Mouse (Mus musculus): ENCODE data around the gene Sel1l.

Sel1l gene

GRCm38 (mm10) chr12:91786355-91786754 lies 62.6 kb downstream of the Sel1l start:
- in situ Hi-C loops (cut with MboI; ENCODE audit: unreplicated experiment in 2 of 2) = loop anchor here (5.0 to 25.0 kb wide), 3 partner anchors 139 to 374 kb away; no protein-coding TSS in a partner anchor

DNA sequence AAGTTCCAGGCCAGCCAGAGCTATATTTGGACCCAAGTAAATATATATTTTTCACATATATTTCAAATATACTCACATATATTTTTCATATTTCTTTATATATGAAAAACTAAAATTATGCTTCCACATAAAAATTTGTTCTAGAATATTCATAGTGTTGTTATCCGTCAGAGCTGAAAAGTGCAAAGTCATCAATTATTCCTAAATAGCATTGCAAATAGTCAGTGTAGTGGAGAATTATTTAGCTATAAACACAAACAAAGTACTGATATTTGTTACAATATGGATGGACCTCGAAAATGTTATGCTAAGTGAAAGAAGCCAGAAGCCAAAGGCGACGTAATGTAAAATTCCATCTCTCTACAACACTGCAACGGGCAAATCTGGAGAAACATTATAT lies 67.5 kb downstream of the Sel1l start:
- in situ Hi-C loops (cut with MboI; ENCODE audit: unreplicated experiment in 2 of 2) = loop anchor here in 1 of 2 experiments (25.0 kb wide), 1 partner anchor 369 kb away; no protein-coding TSS in a partner anchor

DNA sequence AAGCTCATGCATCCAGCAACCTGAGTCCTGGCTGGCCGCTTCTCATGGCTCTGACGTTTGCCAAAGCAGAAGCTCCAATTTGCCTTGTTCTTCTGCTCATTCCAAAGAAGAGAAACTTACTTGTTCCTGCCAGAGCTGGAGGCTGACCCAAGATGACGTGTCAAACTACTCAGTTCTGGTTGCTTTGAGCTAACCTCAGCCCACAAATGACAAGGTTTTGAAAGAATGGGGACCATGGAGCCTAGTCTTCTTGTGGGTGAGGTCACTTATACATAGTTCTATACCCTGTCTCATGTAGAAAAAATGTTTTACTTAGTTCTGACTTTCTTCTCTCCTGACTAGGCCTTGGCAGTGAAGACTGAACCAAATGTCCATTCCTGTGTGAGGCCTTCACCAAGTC lies 68.4 kb downstream of the Sel1l start:
- in situ Hi-C loops (cut with MboI; ENCODE audit: unreplicated experiment in 2 of 2) = loop anchor here in 1 of 2 experiments (25.0 kb wide), 1 partner anchor 368 kb away; no protein-coding TSS in a partner anchor

DNA sequence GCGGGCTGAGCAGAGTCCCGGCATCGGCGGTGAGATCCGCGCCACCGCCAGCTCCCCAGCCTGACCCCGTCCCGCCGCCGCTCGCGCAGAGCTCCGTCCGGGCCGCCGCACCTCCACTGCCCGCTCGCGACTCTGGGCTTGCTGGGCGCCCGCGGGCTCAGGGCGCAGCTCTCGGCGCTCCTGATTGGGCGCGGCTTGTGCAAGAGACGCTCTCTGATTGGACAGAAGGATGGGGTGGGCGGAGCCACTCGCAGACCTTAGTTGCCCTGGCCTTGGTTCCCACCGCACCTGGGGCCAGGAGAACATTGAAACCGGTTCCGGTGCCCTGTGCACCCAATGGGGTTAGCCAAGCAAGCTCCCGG lies 70.0 kb downstream of the Sel1l start:
- in situ Hi-C loops (cut with MboI; ENCODE audit: unreplicated experiment in 2 of 2) = loop anchor here in 1 of 2 experiments (25.0 kb wide), 1 partner anchor 367 kb away; no protein-coding TSS in a partner anchor

DNA sequence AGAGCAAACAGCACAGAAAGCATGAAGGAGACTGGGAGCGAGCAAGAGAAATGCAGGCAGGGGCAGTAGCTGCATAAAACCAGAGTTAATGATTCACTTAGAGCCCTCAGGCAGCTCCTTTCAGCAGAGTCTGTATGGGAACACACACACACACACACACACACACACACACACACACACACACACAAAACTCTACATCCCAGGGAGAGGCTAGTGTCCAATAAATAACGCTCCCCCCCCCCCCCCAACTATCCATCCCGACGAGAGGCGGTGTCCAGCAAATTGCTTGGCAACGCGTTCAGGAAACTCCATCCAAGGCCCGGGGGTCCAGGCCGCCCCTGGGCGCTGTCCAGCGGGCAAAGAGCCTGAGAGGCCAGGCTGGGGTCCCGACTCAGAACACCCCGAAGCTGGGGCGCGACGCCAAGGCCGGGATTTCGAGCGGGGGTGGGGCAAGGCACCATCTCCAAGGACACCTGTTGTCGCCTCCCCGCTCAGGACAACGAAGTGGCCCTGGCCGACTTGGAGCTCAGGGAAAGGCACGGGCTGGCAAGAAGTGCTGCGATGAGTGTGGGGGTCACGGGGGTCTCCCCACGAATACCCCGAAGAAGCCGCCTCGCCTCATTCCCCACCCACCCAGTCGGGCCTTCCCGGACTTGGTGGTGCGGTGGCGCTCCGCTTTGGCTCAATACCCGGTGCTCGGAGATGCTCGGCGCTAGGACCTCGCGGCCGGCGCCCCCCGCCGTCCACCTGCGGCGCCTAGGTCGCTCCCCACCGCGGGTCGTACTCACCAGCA lies 70.5 kb downstream of the Sel1l start:
- in situ Hi-C loops (cut with MboI; ENCODE audit: unreplicated experiment in 2 of 2) = loop anchor here in 1 of 2 experiments (25.0 kb wide), 1 partner anchor 366 kb away; no protein-coding TSS in a partner anchor

- in situ Hi-C loops (cut with MboI; ENCODE audit: unreplicated experiment in 2 of 2) = loop anchor here in 1 of 2 experiments (25.0 kb wide), 1 partner anchor 364 kb away; no protein-coding TSS in a partner anchor
Measured at GRCm38 (mm10) chr12:91776342-91776741, 72.6 kb downstream of the Sel1l start.

GRCm38 (mm10) chr12:91774811-91775284 lies 74.1 kb downstream of the Sel1l start:
- in situ Hi-C loops (cut with MboI; ENCODE audit: unreplicated experiment in 2 of 2) = loop anchor here in 1 of 2 experiments (25.0 kb wide), 2 partner anchors 363 to 1038 kb away; partner anchors contain the start of gene Dio2

GRCm38 (mm10) chr12:91768871-91769270 lies 80.1 kb downstream of the Sel1l start:
- in situ Hi-C loops (cut with MboI; ENCODE audit: unreplicated experiment in 2 of 2) = loop anchor here (10.0 to 25.0 kb wide), 3 partner anchors 174 to 1044 kb away; partner anchors contain the start of genes Dio2 (in 1 of the 2) and Gtf2a1 (in 1 of the 2)

DNA sequence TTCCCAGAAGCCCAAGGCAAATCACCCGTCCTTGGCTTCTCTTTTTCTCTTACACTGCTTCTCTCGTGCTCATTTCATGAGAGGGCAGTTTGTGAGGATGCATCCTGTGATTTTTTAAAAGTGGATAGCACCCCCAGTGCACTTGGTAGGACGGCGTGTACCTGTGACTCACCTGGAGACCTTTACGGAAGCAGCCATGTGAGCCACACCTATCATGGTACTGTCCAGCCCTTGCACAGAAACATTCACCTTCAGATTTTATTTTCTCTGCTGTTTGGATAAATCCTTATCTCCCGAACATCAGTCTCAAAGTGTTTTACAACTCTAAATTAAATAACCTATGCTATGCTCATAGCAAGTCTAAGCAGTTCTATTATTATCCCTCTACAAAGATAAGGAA lies 80.8 kb downstream of the Sel1l start:
- in situ Hi-C loops (cut with MboI; ENCODE audit: unreplicated experiment in 2 of 2) = loop anchor here (10.0 to 25.0 kb wide), 3 partner anchors 173 to 1043 kb away; partner anchors contain the start of genes Dio2 (in 1 of the 2) and Gtf2a1 (in 1 of the 2)

- in situ Hi-C loops (cut with MboI; ENCODE audit: unreplicated experiment in 2 of 2) = loop anchor here (10.0 to 25.0 kb wide), 3 partner anchors 172 to 1042 kb away; partner anchors contain the start of genes Dio2 (in 1 of the 2) and Gtf2a1 (in 1 of the 2)
Measured at GRCm38 (mm10) chr12:91766338-91767107, 82.4 kb downstream of the Sel1l start.

GRCm38 (mm10) chr12:91765504-91765903 lies 83.5 kb downstream of the Sel1l start:
- in situ Hi-C loops (cut with MboI; ENCODE audit: unreplicated experiment in 2 of 2) = loop anchor here (10.0 to 25.0 kb wide), 3 partner anchors 171 to 1041 kb away; partner anchors contain the start of genes Dio2 (in 1 of the 2) and Gtf2a1 (in 1 of the 2)

- in situ Hi-C loops (cut with MboI; ENCODE audit: unreplicated experiment in 2 of 2) = loop anchor here (10.0 to 25.0 kb wide), 3 partner anchors 170 to 1040 kb away; partner anchors contain the start of genes Dio2 (in 1 of the 2) and Gtf2a1 (in 1 of the 2)
Measured at GRCm38 (mm10) chr12:91765054-91765453, 83.9 kb downstream of the Sel1l start.

DNA sequence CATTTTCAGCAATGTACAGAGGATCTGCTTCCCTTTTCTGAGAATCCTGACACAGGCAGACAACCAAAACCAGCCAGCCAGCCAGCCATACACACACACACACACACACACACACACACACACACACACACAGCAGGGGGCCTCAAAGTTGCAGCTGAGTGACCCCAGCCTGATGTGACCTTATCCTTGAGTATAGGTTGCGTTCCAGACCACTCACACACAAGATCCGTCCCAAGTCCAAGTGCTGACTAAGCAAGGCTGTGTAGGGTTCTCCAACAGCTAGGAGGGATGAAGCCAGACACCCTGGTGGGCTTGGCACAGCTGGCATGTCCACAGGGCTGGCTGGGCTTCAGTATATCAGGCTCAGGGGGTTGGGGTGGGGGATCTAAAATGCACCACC lies 84.5 kb downstream of the Sel1l start:
- in situ Hi-C loops (cut with MboI; ENCODE audit: unreplicated experiment in 2 of 2) = loop anchor here (10.0 to 25.0 kb wide), 3 partner anchors 170 to 1040 kb away; partner anchors contain the start of genes Dio2 (in 1 of the 2) and Gtf2a1 (in 1 of the 2)

- in situ Hi-C loops (cut with MboI; ENCODE audit: unreplicated experiment in 2 of 2) = loop anchor here (10.0 to 25.0 kb wide), 3 partner anchors 165 to 1035 kb away; partner anchors contain the start of genes Dio2 (in 1 of the 2) and Gtf2a1 (in 1 of the 2)
Measured at GRCm38 (mm10) chr12:91759836-91760235, 89.1 kb downstream of the Sel1l start.

- in situ Hi-C loops (cut with MboI; ENCODE audit: unreplicated experiment in 2 of 2) = loop anchor here in 1 of 2 experiments (25.0 kb wide), 1 partner anchor 1021 kb away; the partner anchor contains the start of gene Dio2
Measured at GRCm38 (mm10) chr12:91757854-91758562, 90.9 kb downstream of the Sel1l start.

DNA sequence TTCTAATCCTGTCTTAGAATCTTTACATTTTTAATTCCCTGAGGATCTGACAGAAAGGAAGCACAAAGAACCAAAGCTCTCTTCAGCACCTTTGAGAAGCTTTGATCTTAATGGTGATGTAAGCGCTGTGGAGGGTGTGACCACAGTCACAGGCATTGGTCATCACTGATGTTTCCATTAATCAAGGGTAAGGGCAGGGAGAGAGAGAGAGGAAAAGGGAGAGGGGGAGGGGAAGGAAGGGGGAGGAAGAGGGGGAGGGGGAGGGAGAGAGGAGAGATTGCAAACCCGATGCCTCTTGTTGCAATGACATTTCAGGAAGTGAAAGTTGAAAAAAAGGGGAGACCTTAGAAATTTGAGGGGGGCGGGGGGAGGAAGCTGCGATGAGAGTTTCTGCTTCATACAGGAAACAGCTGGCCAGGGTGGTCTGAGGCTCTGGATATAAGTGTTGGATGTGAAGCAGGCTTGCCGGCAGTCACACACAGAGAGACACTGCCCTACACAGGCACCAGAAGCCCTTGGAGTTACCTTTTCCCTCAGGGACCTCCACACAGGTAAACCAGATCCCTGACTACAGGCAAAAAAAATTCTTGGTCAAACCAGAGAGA lies 92.3 kb downstream of the Sel1l start:
- in situ Hi-C loops (cut with MboI; ENCODE audit: unreplicated experiment in 2 of 2) = loop anchor here in 1 of 2 experiments (25.0 kb wide), 1 partner anchor 1019 kb away; the partner anchor contains the start of gene Dio2

Measured in v-Abl transformed pro-B cells (cell line).